Mouse (Mus musculus): ENCODE measurements around the gene Rab39b. TPM values are rescaled to one million over a fixed set of nuclear protein-coding genes. Genes with fewer than 3 reads are reported as not detected.

Rab39b gene
- polyA plus RNA-seq (2014; fragmentation: Nextera tagmentation; extraction: Ambion mirVana): 2.1 and 2.2 TPM in 2 replicates

DNA sequence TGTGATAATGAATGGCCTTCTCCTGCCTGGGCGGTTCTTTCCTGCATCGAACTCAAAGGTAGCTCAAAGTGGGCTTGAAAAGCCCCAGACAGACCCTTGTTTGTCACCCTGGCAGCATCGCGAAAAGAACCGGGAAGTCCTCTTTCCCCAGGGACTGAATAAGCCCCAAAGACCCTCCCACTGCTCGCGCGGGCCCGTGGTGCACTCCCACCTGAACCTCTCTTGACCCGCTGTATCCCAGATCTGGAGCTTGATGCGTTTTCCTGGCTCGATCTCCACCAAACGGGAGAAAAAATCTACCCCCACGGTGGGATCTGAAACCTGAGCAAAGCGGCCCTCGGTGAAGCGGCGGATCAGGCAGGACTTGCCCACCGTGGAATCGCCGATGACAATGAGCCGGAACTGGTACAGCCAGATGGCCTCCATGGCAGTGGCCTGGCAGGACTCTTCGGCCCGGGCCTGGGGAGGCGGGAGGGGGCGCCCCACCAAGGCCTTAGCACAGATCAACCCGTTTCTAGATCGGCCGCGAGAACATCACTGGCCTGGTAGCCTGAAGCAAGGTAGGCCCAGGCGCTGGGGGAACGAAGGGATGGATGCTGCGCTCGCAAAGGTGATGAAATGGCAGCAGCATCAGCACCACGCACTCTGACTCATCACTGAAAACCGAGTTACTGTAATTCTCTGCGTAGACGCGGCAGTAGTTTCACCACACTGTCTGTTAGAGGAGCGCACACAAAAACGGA is at the start of gene Rab39b:
Gene Rab39b, minus strand, starts transcription at position 650 of the 743 bp plus-strand sequence.
- Histone ChIP-seq H3K27ac (ENCODE audit: low read depth, low read length) (no peak within 1 kb of the TSS), H3K36me3 (ENCODE audit: control insufficient read depth, insufficient read depth, low read length) (no peaks in the 10 kb centered on the region), H3K4me1 (ENCODE audit: control insufficient read depth, insufficient read depth, low read length) (no peaks in the 10 kb centered on the region), H3K4me2 (replicated peaks; ENCODE audit: low read depth, low read length) (peak within 1 kb of the TSS; percentile 49), H3K4me3 (ENCODE audit: low read length) (peak within 1 kb of the TSS; percentile 45), H3K9me3 (ENCODE audit: control insufficient read depth, low read length) (no peaks in the 10 kb centered on the region), H3K27me3 (ENCODE audit: control insufficient read depth, insufficient read depth, low read length) (no peaks in the 10 kb centered on the region), H3K9ac (ENCODE audit: low read depth, low read length) (peak within 1 kb of the TSS; percentile 48; the same call in 1 of the 2 replicates)
- 21% methylated on average over 41 of the region's 41 CpGs for WGBS
- peak; percentile 89 for ATAC-seq (ENCODE audit: low FRiP score, low TSS enrichment)

DNA sequence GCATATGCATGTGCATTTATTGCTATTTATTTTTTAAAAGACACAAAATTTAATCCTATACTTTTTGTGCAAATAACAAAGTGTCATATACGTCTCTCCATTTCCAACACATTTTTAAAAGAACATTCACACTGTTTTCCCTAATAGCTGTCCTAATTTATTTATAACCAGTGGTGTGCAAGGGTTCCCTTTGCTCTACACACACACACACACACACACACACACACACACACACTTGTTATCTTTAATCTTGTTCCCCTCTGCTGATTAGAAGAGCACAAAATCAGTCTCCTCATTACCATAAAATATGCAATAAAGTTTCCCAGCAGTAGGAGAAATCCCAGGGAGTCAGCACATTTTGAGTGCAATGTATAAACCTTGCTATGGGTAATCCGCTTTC is 508 bp upstream of the Rab39b start:
- H3K9me3 ChIP-seq (ENCODE audit: control insufficient read depth, low read length): no peaks in the 10 kb centered on the region
- H3K4me1 ChIP-seq (ENCODE audit: control insufficient read depth, insufficient read depth, low read length): no peaks in the 10 kb centered on the region
- ATAC-seq (ENCODE audit: low FRiP score, low TSS enrichment): no peak
- H3K27me3 ChIP-seq (ENCODE audit: control insufficient read depth, insufficient read depth, low read length): no peaks in the 10 kb centered on the region
- H3K4me3 ChIP-seq (ENCODE audit: low read length): no peak overlapping the region
- H3K4me2 ChIP-seq (replicated peaks; ENCODE audit: low read depth, low read length): no peak overlapping the region
- no peak overlapping the region for H3K27ac ChIP-seq (ENCODE audit: low read depth, low read length)
- H3K36me3 ChIP-seq (ENCODE audit: control insufficient read depth, insufficient read depth, low read length): no peaks in the 10 kb centered on the region
- no peak overlapping the region for H3K9ac ChIP-seq (ENCODE audit: low read depth, low read length)
- WGBS: 78% methylated on average over 2 of the region's 2 CpGs

Other genes starting within 250 kb of the Rab39b start
- 69.5 and 79.5 TPM in 2 replicates for gene Fundc2, start 195.8 kb downstream of the Rab39b start, polyA plus RNA-seq (2014; fragmentation: Nextera tagmentation; extraction: Ambion mirVana)
- gene F8, start 195.6 kb downstream of the Rab39b start, polyA plus RNA-seq (2014; fragmentation: Nextera tagmentation; extraction: Ambion mirVana): 4.4 and 4.7 TPM in 2 replicates
- gene Cmc4, start 161.6 kb downstream of the Rab39b start, polyA plus RNA-seq (2014; fragmentation: Nextera tagmentation; extraction: Ambion mirVana): 21.0 and 27.9 TPM in 2 replicates
- gene Mtcp1, start 161.6 kb downstream of the Rab39b start, polyA plus RNA-seq (2014; fragmentation: Nextera tagmentation; extraction: Ambion mirVana): 6.1 and 11.6 TPM in 2 replicates
- gene Brcc3, start 161.6 kb downstream of the Rab39b start, polyA plus RNA-seq (2014; fragmentation: Nextera tagmentation; extraction: Ambion mirVana): 68.0 and 82.9 TPM in 2 replicates
- gene Vbp1, start 63.9 kb downstream of the Rab39b start, polyA plus RNA-seq (2014; fragmentation: Nextera tagmentation; extraction: Ambion mirVana): 186 and 196 TPM in 2 replicates